Mouse (Mus musculus) heart, adult 18-20 months (tissue): ENCODE results near the gene Dbh. TPM values are rescaled to one million over a fixed set of nuclear protein-coding genes. Genes with fewer than 3 reads are reported as not detected.

Experiments
- DNase-seq, 2 experiments: peaks; one replicate each; pipeline ENCODE4 v3.0.0; 2021 to 2022; ENCODE audit warnings: mixed read lengths in 1 of 2
- total RNA-seq, 2 experiments: library from RNA; stranded (reverse); gene quantifications; 2 replicates each; pipeline ENCODE4 v1.2.3; 2021

Gene Dbh
- total RNA-seq, 2 experiments from 2014 or later, result 1.6 to 1.7 TPM

GRCm38 (mm10) chr2:27163851-27164250, 1.2 kb upstream of the Dbh start:
- DNase-seq, result no peak

DNA sequence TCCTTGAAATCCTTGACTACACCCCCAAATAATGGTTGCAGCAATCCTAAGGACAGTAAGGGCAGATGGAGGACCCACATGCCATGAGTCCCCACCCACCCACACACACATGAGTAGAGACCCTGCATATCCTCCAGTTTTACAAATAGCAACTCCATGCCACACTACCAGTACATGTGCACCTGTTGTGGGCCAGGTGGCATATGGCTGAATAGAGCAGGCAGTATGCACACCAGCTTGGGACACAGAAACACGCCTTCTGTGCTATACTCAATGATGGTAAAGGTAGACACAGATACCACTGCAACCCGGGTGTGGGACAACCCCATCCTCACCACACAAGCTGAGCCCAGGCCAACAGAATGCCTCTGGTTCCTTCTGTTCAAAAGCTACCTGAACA, 1.0 kb downstream of the Dbh start:
- no peak for DNase-seq

DNA sequence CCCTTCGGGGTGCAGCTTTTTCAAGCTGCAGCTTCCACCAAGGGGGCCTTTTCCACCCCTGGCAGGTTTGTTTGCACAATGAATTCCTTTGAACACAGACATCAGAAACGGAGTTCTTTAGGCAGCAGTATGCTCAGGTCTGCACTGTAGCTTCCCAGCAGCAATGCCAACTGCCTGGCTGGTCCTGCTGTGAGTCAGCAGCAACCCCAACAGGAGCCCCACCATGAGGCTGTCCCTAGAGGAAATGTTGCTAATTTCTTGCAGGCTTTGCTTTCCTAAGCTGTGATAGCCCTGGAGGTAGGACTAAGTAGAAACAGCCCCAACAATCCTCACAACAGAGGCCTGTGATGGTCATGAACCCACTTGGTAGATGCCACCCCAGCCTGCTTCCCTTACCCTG, 2.0 kb downstream of the Dbh start:
- no peak for DNase-seq

DNA sequence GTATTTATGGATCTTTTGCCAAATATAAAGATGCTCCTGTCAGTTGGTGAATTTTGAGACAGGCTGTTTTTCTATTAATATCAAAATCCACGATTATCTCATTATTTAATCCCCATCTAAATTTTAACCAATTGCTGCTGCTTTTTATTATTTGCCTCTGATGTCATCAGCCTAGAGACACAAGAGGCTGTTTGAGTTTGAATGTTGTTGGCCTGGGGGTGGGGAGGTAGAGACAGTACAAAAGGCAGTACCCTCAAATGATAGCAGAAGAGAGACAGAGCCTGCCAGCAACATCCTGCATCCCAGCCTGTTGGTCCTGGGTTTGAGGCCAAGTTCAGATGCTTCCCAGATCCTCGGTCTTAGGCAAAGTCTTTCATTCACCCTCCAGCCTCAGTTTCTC, 9.2 kb downstream of the Dbh start:
- DNase-seq, result no peak

DNA sequence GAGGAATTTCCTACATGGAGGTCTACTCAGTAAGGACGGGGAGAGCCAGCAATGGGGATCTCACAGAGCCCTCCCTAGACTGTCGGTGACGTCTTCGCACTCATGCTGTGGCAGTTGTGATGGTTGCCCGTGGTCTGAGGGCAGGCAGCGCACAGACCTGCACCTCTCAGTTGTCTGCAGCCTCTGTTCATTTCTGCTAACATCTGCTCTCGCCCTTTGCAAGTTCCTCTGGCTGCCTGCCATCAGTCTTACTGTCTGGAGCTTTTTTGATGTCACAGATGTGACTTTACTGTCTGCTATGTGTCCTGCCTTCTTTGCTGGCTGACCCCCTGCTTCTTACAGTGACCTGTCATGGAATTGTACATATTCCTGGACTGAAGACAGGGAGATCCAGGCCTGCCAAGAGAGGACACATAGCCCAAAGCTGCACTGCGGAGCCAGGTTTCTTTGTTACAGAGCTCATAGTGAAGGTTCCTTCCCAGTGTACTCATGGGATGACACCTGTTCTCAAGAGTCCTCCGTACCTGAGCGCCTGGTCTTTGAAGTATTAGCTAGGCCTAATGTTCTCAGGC, 10.7 kb downstream of the Dbh start:
- peak; percentile 31 to 52 for DNase-seq

GRCm38 (mm10) chr2:27179101-27179500, 14.1 kb downstream of the Dbh start:
- peak in 1 of 2 experiments; percentile 41 for DNase-seq

GRCm38 (mm10) chr2:27181907-27182306, 16.9 kb downstream of the Dbh start:
- peak; percentile 44 to 72 for DNase-seq

DNA sequence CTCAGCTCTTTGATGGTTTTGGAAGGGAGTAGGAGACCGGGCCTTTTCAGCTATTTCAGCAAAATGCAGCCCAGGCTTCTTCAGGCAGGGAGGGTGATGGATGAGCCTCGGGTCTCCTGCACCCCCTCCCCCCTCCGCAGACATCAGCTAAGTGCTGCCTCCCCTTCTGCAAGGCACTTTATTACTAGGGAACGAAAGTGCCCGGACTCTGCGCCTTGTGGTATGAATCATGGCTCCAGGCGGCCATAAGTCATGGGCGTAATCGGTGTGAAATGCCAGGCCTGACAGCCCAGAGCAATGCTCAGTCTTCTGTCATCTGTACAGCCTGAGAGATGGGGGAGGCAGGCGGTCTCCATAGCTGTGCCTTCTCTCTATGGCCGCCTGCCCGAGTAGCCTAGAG, 18.7 kb downstream of the Dbh start:
- no peak for DNase-seq

GRCm38 (mm10) chr2:27187531-27187930, 22.5 kb downstream of the Dbh start:
- no peak for DNase-seq

GRCm38 (mm10) chr2:27189994-27190393, 25.0 kb downstream of the Dbh start:
- no peak for DNase-seq

DNA sequence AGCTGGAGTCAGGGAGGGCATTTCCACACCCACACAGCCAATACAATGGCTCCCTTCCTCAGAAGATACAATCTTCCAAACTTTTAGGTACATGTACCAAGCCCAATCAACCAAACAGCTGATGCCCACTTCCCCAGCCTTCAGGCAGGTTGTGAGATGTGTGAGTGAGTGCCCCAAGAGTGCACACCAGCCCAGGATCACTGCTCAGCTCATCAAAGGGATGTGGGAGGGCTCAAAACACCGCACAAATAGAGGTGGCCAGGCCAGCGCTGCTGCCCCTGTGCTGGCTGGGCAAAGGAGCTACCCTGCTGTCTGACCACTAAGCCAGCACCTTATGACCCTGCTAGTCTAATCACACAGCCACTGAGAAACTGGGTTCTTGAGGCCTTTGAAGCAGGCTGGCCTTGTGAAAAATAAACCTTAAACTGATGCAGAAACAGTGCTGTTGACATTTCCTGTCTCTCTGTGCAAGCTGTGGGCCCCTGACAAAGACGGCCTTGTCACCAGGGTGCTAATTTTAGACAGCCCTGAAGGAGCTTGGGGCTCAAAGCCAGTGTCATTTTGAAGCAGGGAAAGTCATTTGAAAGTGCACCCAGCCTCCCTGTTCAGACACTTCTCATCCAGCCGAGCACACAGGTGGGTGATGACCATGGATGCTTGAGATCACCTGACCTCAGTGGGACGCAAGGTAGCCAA, 33.7 kb downstream of the Dbh start:
- peak; percentile 41 to 61 for DNase-seq

DNA sequence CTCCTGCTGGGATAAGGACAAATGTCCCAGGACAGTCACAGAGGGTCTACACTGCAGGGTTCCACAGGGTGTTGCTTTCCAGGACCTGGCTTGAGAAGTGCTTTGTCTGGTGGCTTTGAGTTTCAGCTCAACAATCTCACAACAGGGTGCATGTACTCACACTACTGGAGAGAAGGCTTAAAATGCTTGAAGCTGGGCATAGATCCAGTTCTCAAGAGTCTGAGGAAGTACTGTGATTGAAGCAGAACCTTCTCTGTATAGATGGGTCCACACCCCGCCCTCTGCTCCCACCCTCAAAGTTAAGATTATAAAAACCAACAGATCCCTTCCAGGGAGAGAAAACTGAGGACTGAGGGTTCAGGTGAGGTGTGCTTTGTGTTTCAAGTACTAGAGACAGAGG, 35.6 kb downstream of the Dbh start:
- DNase-seq, result no peak

GRCm38 (mm10) chr2:27205666-27206065, 40.6 kb downstream of the Dbh start:
- DNase-seq, result peak; percentile 67 to 79

DNA sequence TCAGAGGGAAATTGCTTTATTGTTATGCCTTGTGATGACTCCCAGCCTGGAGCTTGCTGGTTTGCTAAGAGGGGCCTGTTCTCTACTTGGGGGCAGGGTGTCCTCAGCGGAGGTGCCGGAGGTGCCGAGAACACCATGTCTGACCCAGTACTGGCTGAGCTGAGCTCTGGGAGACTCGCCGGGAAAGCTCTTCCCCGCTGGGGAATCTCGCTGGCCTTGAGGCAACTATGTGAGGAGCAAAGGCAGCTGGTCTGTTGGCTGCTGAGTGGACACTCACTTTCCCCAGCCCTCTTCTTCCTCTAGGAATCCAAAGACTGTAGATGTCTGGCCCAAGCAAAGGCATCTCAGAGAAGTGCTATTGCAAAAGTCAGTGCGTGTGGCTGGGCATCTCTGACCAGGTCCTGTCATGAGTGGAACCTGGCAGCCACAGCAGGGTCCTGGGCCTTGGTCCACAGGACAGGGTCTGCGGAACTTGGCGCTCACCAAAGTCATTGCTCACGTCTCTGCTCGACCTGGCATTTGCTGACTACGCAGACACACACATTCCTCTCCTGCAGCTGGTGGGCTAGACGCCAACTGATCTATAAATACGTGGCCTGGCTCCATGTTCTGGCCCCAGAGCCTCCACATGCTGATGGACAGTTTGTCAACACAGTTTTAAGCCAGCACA, 41.2 kb downstream of the Dbh start:
- peak; percentile 87 to 92 for DNase-seq

DNA sequence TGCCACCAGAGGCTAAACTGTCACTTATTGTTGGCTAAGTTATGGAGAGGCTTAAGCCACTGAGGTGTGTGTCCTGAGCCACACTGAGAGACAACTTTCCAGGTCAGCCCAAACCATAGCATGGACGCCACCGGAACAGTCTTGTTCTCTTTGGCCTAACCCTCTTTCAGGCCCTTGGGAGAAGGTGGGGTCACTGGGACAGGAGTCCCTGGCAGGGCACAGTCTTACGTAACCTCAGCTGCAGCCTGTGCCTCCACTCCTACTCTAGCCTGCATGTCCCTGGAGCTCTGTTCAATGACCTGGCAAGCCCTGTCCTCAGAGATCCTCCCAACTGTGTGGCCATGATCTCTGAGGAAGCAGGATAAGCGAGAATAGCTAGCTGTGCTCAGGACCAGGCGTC, 42.1 kb downstream of the Dbh start:
- peak; percentile 85 to 92 for DNase-seq

- peak in 1 of 2 experiments; percentile 19 for DNase-seq
Measured at GRCm38 (mm10) chr2:27209370-27209769, 44.3 kb downstream of the Dbh start.

GRCm38 (mm10) chr2:27209816-27210215, 44.8 kb downstream of the Dbh start:
- peak; percentile 65 to 81 for DNase-seq

GRCm38 (mm10) chr2:27210255-27210654, 45.2 kb downstream of the Dbh start:
- peak; percentile 45 to 76 for DNase-seq

DNA sequence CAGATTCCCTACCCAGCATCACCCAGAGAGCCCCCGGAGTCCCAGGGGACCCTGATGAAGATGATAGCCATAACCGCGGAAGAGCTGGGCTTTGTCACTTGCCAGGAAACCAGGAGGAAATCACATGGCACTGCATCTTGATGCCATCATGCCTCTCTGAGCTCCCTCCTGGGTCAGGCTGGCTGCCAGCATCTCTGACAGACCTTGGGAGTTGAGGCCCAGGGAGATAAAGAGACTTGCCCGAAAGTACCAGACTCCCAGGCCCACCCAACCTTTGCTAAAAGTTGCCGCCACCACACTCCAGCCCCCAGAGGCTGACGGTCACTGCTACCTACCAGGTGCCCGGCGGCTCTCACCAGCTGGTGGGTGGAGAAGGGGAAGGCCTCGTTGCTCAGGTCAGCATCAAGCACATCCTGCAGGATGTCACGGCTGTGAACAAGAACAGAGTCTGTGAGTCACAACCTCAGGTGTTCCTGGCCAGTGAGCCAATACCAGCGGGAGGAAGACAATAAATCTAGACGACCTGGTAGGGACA, 45.7 kb downstream of the Dbh start:
- no peak for DNase-seq

DNA sequence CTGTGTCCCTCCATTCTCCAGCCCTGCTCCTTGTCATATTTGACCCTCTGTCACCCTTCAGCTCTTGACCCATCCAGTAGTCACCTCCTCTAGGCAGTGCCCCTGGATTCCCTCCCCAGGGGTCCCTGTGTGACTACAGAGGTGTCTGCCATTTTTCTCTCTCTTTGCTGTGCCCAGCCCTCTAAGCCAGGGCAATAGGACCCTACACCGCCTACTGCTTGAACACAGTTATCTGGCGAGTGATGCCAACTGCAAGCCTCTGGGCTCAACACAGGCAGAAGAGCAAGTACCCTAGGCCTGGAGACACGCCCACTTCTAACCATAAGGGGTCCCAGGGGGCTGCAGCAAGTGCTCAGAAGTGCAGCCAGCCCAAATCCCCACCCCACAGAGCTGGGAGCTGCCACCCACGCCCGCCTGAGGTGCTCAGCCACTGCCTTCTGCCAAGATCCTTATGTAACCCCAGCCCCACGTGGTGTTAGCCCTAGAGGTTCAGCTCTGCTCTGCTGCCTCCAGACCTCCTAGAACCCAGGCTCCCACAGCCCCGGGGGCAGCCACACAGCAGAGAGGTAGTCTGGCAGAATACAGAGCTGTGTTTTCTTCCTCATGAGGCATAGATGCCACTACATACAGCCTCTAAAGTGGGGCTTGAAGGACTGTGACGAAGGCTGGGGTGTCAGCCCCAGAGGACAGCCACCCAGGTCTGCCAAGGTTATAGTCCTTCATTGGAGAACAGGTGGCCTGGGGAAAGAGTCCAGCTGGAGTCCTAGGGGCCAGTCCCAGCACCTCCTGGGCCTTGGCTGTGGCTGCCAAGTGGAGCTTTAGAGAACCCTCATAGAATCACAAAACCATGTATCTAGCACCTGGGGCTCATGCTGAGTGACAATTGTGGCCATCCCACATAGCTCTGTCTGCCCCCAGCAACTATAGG, 47.2 kb downstream of the Dbh start:
- peak; percentile 67 to 70 for DNase-seq

GRCm38 (mm10) chr2:27215537-27215936, 50.5 kb downstream of the Dbh start:
- no peak for DNase-seq

DNA sequence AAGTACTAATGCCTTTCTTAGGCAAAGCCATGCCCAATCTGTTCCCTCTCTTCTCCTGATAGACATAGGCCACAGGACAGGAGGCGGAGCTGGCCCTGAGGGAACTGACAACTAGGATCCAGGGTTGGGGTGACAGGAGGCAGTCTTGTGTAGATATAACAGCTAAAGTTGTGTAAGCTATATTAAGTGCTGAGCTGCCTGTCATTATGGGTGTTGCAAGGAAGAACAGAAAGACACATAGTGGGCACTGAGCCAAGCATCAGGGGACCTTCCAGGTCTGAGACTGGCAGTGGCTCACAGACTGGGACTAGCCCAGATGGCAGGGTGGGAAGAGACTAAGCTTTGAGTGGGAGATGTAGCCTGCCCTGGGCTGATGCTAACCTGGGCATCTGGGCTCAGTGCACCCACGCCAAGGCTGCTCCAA, 53.1 kb downstream of the Dbh start:
- peak in 1 of 2 experiments; percentile 27 for DNase-seq
